Mouse (Mus musculus) liver, embryonic 18 days (tissue): ENCODE data around the gene Abhd10. TPM values are rescaled to one million over a fixed set of nuclear protein-coding genes. Genes with fewer than 3 reads are reported as not detected.

ENCODE experiments used
- polyA plus RNA-seq: library from polyadenylated mRNA; depleted of rRNA; stranded (reverse); fragments of >200 nt; gene quantifications from 2 replicates; pipeline ENCODE4 v1.2.3, GENCODE M21; 2012; rRNA removed

The Abhd10 gene
- 8.2 and 8.3 TPM in 2 replicates for polyA plus RNA-seq

GRCm38 (mm10) chr16:45742615-45743476 lies at the start of gene Abhd10:
Abhd10 (minus strand) TSS chr16:45742955.

GRCm38 (mm10) chr16:45724061-45724741 lies 18.6 kb downstream of the Abhd10 start, which contains the start of gene Tagln3:
Tagln3 (minus strand) TSS chr16:45724608.

GRCm38 (mm10) chr16:45693558-45693957 lies 49.2 kb downstream of the Abhd10 start, which contains the start of gene Tmprss7:
Tmprss7 (minus strand) TSS chr16:45693658.

Other genes with a start within 250 kb of the Abhd10 start
- 0.51 and 0.59 TPM in 2 replicates for gene Gm609, start 250.0 kb downstream of the Abhd10 start, polyA plus RNA-seq
- 0.02 TPM in 1 of 2 replicates, not detected in the other for gene Gm17783, start 210.9 kb downstream of the Abhd10 start, polyA plus RNA-seq
- gene Slc9c1, start 207.6 kb downstream of the Abhd10 start, polyA plus RNA-seq = not detected in 2 replicates
- gene Gcsam, start 132.6 kb downstream of the Abhd10 start, polyA plus RNA-seq = 1.1 TPM in 2 replicates
- gene BC016579, start 88.9 kb downstream of the Abhd10 start, polyA plus RNA-seq = 0.22 and 0.26 TPM in 2 replicates
- gene Tmprss7, start 49.3 kb downstream of the Abhd10 start, polyA plus RNA-seq = 0.18 and 0.20 TPM in 2 replicates
- 0.29 and 0.32 TPM in 2 replicates for gene Tagln3, start 18.3 kb downstream of the Abhd10 start, polyA plus RNA-seq
- gene Phldb2, start 210.6 kb upstream of the Abhd10 start, polyA plus RNA-seq = 14.1 and 15.1 TPM in 2 replicates